Mouse (Mus musculus) embryonic facial prominence, embryonic 13.5 days (tissue): ENCODE measurements around the gene Glcci1. TPM values are rescaled to one million over a fixed set of nuclear protein-coding genes. Genes with fewer than 3 reads are reported as not detected.

Source experiments
- ATAC-seq: fragments of 200-750 bp; cut with Nextera tagmentation; 2 replicates; pipeline ENCODE4 v1.8.0; 2017; ENCODE audit warnings: low read depth; ENCODE audit not compliant: insufficient number of reproducible peaks, insufficient read depth, low FRiP score, low TSS enrichment
- H3K27ac ChIP-seq: fragments of 300-500 bp; sonication (generic); 2 replicates; pipeline ENCODE4 v1.5.1; 2015; ENCODE audit warnings: moderate library complexity, mild to moderate bottlenecking, inconsistent platforms
- H3K27me3 ChIP-seq: fragments of 300-500 bp; sonication (generic); 2 replicates; pipeline ENCODE4 v1.6.1; 2015; ENCODE audit warnings: mild to moderate bottlenecking, inconsistent platforms
- H3K36me3 ChIP-seq: fragments of 300-500 bp; sonication (generic); 2 replicates; pipeline ENCODE4 v1.6.1; 2015; ENCODE audit warnings: mild to moderate bottlenecking, inconsistent platforms
- H3K4me1 ChIP-seq: fragments of 300-500 bp; sonication (generic); 2 replicates; pipeline ENCODE4 v1.6.1; 2015; ENCODE audit warnings: inconsistent platforms
- H3K4me2 ChIP-seq: fragments of 300-500 bp; sonication (generic); 2 replicates; pipeline ENCODE4 v1.6.1; 2015; ENCODE audit warnings: moderate library complexity, mild to moderate bottlenecking, inconsistent platforms
- H3K4me3 ChIP-seq: fragments of 300-500 bp; sonication (generic); 2 replicates; pipeline ENCODE4 v1.5.1; 2015; ENCODE audit warnings: mild to moderate bottlenecking, inconsistent platforms
- H3K9ac ChIP-seq: fragments of 300-500 bp; sonication (generic); 2 replicates; pipeline ENCODE4 v1.6.1; 2015; ENCODE audit warnings: mild to moderate bottlenecking, inconsistent platforms
- H3K9me3 ChIP-seq: fragments of 300-500 bp; sonication (generic); 2 replicates; pipeline ENCODE4 v1.6.1; 2016; ENCODE audit warnings: inconsistent platforms
- WGBS: fragments of 180-500 bp; shearing (Covaris S2); methylation state at CpG from one replicate; pipeline ENCODE4 v1.1.7; 2015; ENCODE audit warnings: mixed read lengths; 5-methylcytosine and 5-hydroxymethylcytosine counted together
- polyA plus RNA-seq: library from polyadenylated mRNA; unstranded; fragments of >200 nt; fragmentation: Nextera tagmentation; extraction: Ambion mirVana; gene quantifications from 2 replicates; pipeline ENCODE4 v1.2.1, GENCODE M21; 2015

Gene Glcci1
- polyA plus RNA-seq, 1 experiment from 2014 or later: 6.6 TPM

GRCm38 (mm10) chr6:8583892-8584291, 74.5 kb downstream of the Glcci1 start:
- Histone ChIP-seq H3K4me2 (no peak overlapping the region), H3K27ac (no peak overlapping the region), H3K27me3 (no peaks in the 10 kb centered on the region), H3K9ac (no peak overlapping the region), H3K9me3 (no peaks in the 10 kb centered on the region), H3K4me1 (no peaks in the 10 kb centered on the region), H3K4me3 (no peak overlapping the region), H3K36me3 (peaks cover 14% of the 10 kb centered on the region)
- no peak for ATAC-seq
- WGBS: 89% methylated on average over 3 of the region's 3 CpGs

GRCm38 (mm10) chr6:8591665-8592064, 82.3 kb downstream of the Glcci1 start:
- Histone ChIP-seq H3K27ac (no peak overlapping the region), H3K27me3 (no peaks in the 10 kb centered on the region), H3K4me1 (no peaks in the 10 kb centered on the region), H3K4me2 (no peak overlapping the region), H3K4me3 (no peak overlapping the region), H3K9ac (no peak overlapping the region), H3K36me3 (0 out of 2 replicates have a peak, but pooled peaks cover 6% of the 10 kb centered on the region), H3K9me3 (no peaks in the 10 kb centered on the region)
- 92% methylated on average over 9 of the region's 9 CpGs for WGBS
- no peak for ATAC-seq

GRCm38 (mm10) chr6:8617369-8617768, 108.0 kb downstream of the Glcci1 start:
- Histone ChIP-seq H3K36me3 (no peaks in the 10 kb centered on the region), H3K27me3 (no peaks in the 10 kb centered on the region), H3K9ac (no peak overlapping the region), H3K27ac (no peak overlapping the region), H3K4me2 (no peak overlapping the region), H3K4me3 (no peak overlapping the region), H3K4me1 (no peaks in the 10 kb centered on the region), H3K9me3 (no peaks in the 10 kb centered on the region)
- ATAC-seq: no peak
- WGBS: 74% methylated on average over 2 of the region's 2 CpGs

GRCm38 (mm10) chr6:8619582-8620350, 110.4 kb downstream of the Glcci1 start:
- Histone ChIP-seq H3K9me3 (no peaks in the 10 kb centered on the region), H3K27ac (no peak overlapping the region), H3K9ac (no peak overlapping the region), H3K4me1 (no peaks in the 10 kb centered on the region), H3K36me3 (no peaks in the 10 kb centered on the region), H3K4me2 (no peak overlapping the region), H3K4me3 (no peak overlapping the region), H3K27me3 (no peaks in the 10 kb centered on the region)
- ATAC-seq: no peak
- 77% methylated on average over 4 of the region's 4 CpGs for WGBS

GRCm38 (mm10) chr6:8623045-8623444, 113.6 kb downstream of the Glcci1 start:
- Histone ChIP-seq H3K4me3 (no peak overlapping the region), H3K4me2 (no peak overlapping the region), H3K9me3 (no peaks in the 10 kb centered on the region), H3K4me1 (no peaks in the 10 kb centered on the region), H3K27me3 (no peaks in the 10 kb centered on the region), H3K27ac (no peak overlapping the region), H3K9ac (no peak overlapping the region), H3K36me3 (no peaks in the 10 kb centered on the region)
- ATAC-seq: no peak
- WGBS: 79% methylated on average over 3 of the region's 3 CpGs

GRCm38 (mm10) chr6:8628226-8628625, 118.8 kb downstream of the Glcci1 start:
- Histone ChIP-seq H3K27ac (no peak overlapping the region), H3K4me1 (no peaks in the 10 kb centered on the region), H3K36me3 (no peaks in the 10 kb centered on the region), H3K27me3 (no peaks in the 10 kb centered on the region), H3K9me3 (no peaks in the 10 kb centered on the region), H3K4me2 (no peak overlapping the region), H3K4me3 (no peak overlapping the region), H3K9ac (no peak overlapping the region)
- 89% methylated on average over 8 of the region's 8 CpGs for WGBS
- no peak for ATAC-seq

- H3K4me3 ChIP-seq: no peak overlapping the region
- no peak overlapping the region for H3K9ac ChIP-seq
- no peaks in the 10 kb centered on the region for H3K9me3 ChIP-seq
- H3K4me1 ChIP-seq: no peaks in the 10 kb centered on the region
- no peak overlapping the region for H3K27ac ChIP-seq
- no peak for ATAC-seq
- 88% methylated on average over 7 of the region's 7 CpGs for WGBS
- H3K4me2 ChIP-seq: no peak overlapping the region
- no peaks in the 10 kb centered on the region for H3K36me3 ChIP-seq
- no peaks in the 10 kb centered on the region for H3K27me3 ChIP-seq
These were observed 119.4 kb downstream of the Glcci1 start for GRCm38 (mm10) chr6:8628715-8629267.

- 82% methylated on average over 7 of the region's 7 CpGs for WGBS
- H3K4me3 ChIP-seq: no peak overlapping the region
- H3K9me3 ChIP-seq: no peaks in the 10 kb centered on the region
- H3K27me3 ChIP-seq: no peaks in the 10 kb centered on the region
- H3K4me1 ChIP-seq: no peaks in the 10 kb centered on the region
- no peak overlapping the region for H3K9ac ChIP-seq
- no peak overlapping the region for H3K27ac ChIP-seq
- H3K4me2 ChIP-seq: no peak overlapping the region
- no peak for ATAC-seq
- H3K36me3 ChIP-seq: no peaks in the 10 kb centered on the region
These were observed 121.1 kb downstream of the Glcci1 start for GRCm38 (mm10) chr6:8630531-8630930.

- no peaks in the 10 kb centered on the region for H3K4me1 ChIP-seq
- no peaks in the 10 kb centered on the region for H3K9me3 ChIP-seq
- no peak for ATAC-seq
- no peak overlapping the region for H3K4me2 ChIP-seq
- no peak overlapping the region for H3K27ac ChIP-seq
- 77% methylated on average over 8 of the region's 8 CpGs for WGBS
- no peak overlapping the region for H3K4me3 ChIP-seq
- H3K36me3 ChIP-seq: no peaks in the 10 kb centered on the region
- no peaks in the 10 kb centered on the region for H3K27me3 ChIP-seq
- no peak overlapping the region for H3K9ac ChIP-seq
These were observed 122.0 kb downstream of the Glcci1 start for GRCm38 (mm10) chr6:8631362-8631761.

GRCm38 (mm10) chr6:8631986-8632632, 122.7 kb downstream of the Glcci1 start:
- no peaks in the 10 kb centered on the region for H3K9me3 ChIP-seq
- H3K36me3 ChIP-seq: no peaks in the 10 kb centered on the region
- no peak overlapping the region for H3K9ac ChIP-seq
- H3K4me3 ChIP-seq: no peak overlapping the region
- no peaks in the 10 kb centered on the region for H3K27me3 ChIP-seq
- WGBS: 62% methylated on average over 5 of the region's 5 CpGs
- H3K4me1 ChIP-seq: no peaks in the 10 kb centered on the region
- H3K4me2 ChIP-seq: no peak overlapping the region
- no peak for ATAC-seq
- H3K27ac ChIP-seq: no peak overlapping the region

- no peak overlapping the region for H3K4me2 ChIP-seq
- no peak for ATAC-seq
- H3K27me3 ChIP-seq: no peaks in the 10 kb centered on the region
- no peaks in the 10 kb centered on the region for H3K4me1 ChIP-seq
- no peak overlapping the region for H3K27ac ChIP-seq
- no peak overlapping the region for H3K4me3 ChIP-seq
- no peak overlapping the region for H3K9ac ChIP-seq
- WGBS: 90% methylated on average over 4 of the region's 4 CpGs
- no peaks in the 10 kb centered on the region for H3K36me3 ChIP-seq
- no peaks in the 10 kb centered on the region for H3K9me3 ChIP-seq
These were observed 123.3 kb downstream of the Glcci1 start for GRCm38 (mm10) chr6:8632701-8633100.

DNA sequence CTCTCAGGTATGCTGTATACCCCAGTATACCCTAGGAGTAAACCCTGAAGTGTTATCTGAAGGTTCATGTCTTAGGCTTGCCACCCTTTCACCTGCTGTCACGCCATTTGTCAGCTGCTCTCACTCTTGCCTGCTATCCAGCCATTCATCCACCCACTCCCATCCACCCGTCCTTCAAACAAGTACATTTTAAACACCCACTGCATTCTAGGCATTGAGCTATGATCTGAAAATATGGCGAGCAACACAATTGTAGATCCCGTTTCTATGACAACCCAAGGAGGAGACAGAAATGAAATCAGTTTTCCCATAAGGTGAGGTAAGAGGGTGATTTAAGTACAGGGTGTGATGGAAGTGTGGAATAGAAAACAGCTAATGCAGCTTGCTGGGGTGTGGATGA, 128.7 kb downstream of the Glcci1 start:
- Histone ChIP-seq H3K27ac (no peak overlapping the region), H3K4me3 (no peak overlapping the region), H3K9ac (no peak overlapping the region), H3K4me1 (no peaks in the 10 kb centered on the region), H3K9me3 (no peaks in the 10 kb centered on the region), H3K36me3 (no peaks in the 10 kb centered on the region), H3K27me3 (no peaks in the 10 kb centered on the region), H3K4me2 (no peak overlapping the region)
- 90% methylated on average over 4 of the region's 4 CpGs for WGBS
- no peak for ATAC-seq
